Mouse (Mus musculus): ENCODE results near the gene Jade3. TPM values are rescaled to one million over a fixed set of nuclear protein-coding genes. Genes with fewer than 3 reads are reported as not detected.

Jade3 gene
- polyA plus RNA-seq, 2 experiments from 2014 or later = 1.2 to 1.3 TPM

- ATAC-seq = no peak
Measured at GRCm38 (mm10) chrX:20548011-20548879, 122.8 kb downstream of the Jade3 start.

DNA sequence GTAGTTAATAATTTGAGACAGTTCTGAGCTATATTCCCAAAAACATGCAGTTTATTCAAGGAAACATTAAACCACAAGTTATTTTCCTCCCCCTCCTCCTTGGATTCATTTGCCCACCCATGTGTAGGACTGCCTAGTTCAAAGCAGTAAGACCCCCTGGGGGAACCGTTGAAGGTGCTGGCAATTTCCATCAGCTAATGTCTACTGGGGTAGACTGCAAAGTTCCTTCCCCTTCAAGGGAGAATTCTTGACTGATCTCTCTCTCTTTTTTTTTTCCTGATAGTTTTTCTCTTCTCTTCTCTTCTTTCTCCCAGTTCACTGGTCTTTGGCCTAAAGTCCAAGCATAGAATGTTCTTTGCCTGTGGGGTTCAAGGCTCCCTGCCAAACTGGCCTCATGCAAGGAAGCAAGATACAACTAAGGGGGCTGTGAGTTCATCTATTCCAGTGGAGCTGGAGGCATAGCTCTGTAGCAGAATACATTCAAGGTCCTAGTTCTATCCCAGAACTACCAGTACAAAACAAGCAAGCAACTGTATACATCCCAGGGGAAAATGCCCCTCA lies 123.5 kb downstream of the Jade3 start:
- no peak for ATAC-seq

GRCm38 (mm10) chrX:20549532-20549931 lies 124.0 kb downstream of the Jade3 start, which contains the start of gene Rgn:
Rgn (plus strand) TSS chrX:20549787.
- no peak for ATAC-seq

- ATAC-seq = no peak
Measured at GRCm38 (mm10) chrX:20552199-20552598, 126.7 kb downstream of the Jade3 start.

GRCm38 (mm10) chrX:20561846-20562245 lies 136.4 kb downstream of the Jade3 start:
- no peak for ATAC-seq

DNA sequence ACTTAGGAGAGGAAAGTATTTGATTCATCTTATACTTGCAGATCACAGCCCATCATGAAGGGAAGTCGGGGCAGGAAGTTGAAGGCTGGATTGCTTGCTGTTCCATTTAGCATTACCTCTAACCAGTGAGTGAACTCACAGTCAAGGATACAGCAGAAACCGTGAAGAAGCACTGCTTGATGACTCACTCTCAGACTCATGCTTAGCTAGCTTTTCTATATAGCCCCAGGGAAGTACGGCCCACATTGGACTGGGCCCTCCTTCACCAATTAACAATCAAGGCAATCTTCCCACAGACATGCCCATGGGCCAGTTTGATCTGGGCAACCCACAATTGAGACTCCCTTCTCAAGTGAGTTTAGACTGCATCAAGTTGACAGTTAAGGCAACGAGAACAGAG lies 138.5 kb downstream of the Jade3 start:
- no peak for ATAC-seq

Other genes with a start within 250 kb of the Jade3 start
- 1 to 10 TPM; 4.7 to 5.7 TPM for gene Slc9a7, start 133.9 kb upstream of the Jade3 start, polyA plus RNA-seq (2017; shearing (Covaris generic))
- 10 to 100 TPM in 1 of 2 experiments, 1 to 10 TPM in 1; 7.6 to 11.0 TPM for gene Rp2, start 61.2 kb upstream of the Jade3 start, polyA plus RNA-seq (2017; shearing (Covaris generic))
- gene Rgn, start 124.1 kb downstream of the Jade3 start, polyA plus RNA-seq (2017; shearing (Covaris generic)) = not detected
- 10 to 100 TPM; 37.6 to 61.7 TPM for gene Rbm10, start 191.8 kb downstream of the Jade3 start, polyA plus RNA-seq (2017; shearing (Covaris generic))
- 100 to 1,000 TPM; 218 to 246 TPM for gene Ndufb11, start 191.9 kb downstream of the Jade3 start, polyA plus RNA-seq (2017; shearing (Covaris generic))
- 100 to 1,000 TPM; 112 to 149 TPM for gene Uba1, start 232.6 kb downstream of the Jade3 start, polyA plus RNA-seq (2017; shearing (Covaris generic))

All from CD4-positive, CD25-positive, alpha-beta regulatory T cell, adult 4 months (primary cell).